Mouse (Mus musculus) megakaryocyte, embryonic 14.5 days (primary cell): ENCODE results near the gene Zfand3.

Experiments used
- FLI1 ChIP-seq: IDR thresholded peaks from 2 replicates; pipeline ENCODE4 v1.6.1; 2012; ENCODE audit warnings: low read length, inconsistent platforms, mixed read lengths
- GATA1 ChIP-seq: IDR thresholded peaks from 3 replicates; pipeline ENCODE4 v1.6.1; 2012; ENCODE audit warnings: mixed read lengths, low read length, inconsistent platforms, borderline replicate concordance

- TF ChIP-seq GATA1 (no peak), FLI1 (no peak)
Measured at GRCm38 (mm10) chr17:30243540-30243939, 239.0 kb downstream of the Zfand3 start.
